Mouse (Mus musculus) liver, postnatal 0 days (tissue): ENCODE results near the gene 1700006A11Rik. TPM values are rescaled to one million over a fixed set of nuclear protein-coding genes. Genes with fewer than 3 reads are reported as not detected.

Experiments
- ATAC-seq: fragments of 200-750 bp; cut with Nextera tagmentation; 2 replicates; pipeline ENCODE4 v1.8.0; 2017; ENCODE audit warnings: mild to moderate bottlenecking, moderate library complexity
- DNase-seq: peaks from one replicate; pipeline ENCODE4 v3.0.0-alpha.2; 2016
- H3K27ac ChIP-seq: fragments of 300-500 bp; sonication (generic); 2 replicates; pipeline ENCODE4 v1.5.1; 2014; ENCODE audit warnings: antibody characterized with exemption, moderate library complexity, mild to moderate bottlenecking, low read depth
- H3K27me3 ChIP-seq: fragments of 300-500 bp; sonication (generic); 2 replicates; pipeline ENCODE4 v1.6.1; 2014; ENCODE audit warnings: low read length, control low read depth, mixed read lengths; ENCODE audit not compliant: insufficient read depth
- H3K36me3 ChIP-seq: fragments of 300-500 bp; sonication (generic); replicated peaks from 2 replicates; pipeline ENCODE4 v1.6.1; 2014; ENCODE audit warnings: mild to moderate bottlenecking, control low read depth, low read length, moderate library complexity, mixed read lengths; ENCODE audit not compliant: insufficient read depth
- H3K4me1 ChIP-seq: fragments of 300-500 bp; sonication (generic); 2 replicates; pipeline ENCODE4 v1.6.1; 2014; ENCODE audit warnings: antibody characterized with exemption, mild to moderate bottlenecking, control low read depth; ENCODE audit not compliant: insufficient read depth
- H3K4me2 ChIP-seq: fragments of 300-500 bp; sonication (generic); 2 replicates; pipeline ENCODE4 v1.6.1; 2014; ENCODE audit warnings: low read depth, mild to moderate bottlenecking, low read length, moderate library complexity, mixed read lengths
- H3K4me3 ChIP-seq: fragments of 300-500 bp; sonication (generic); 2 replicates; pipeline ENCODE4 v1.5.1; 2014; ENCODE audit warnings: low read depth, low read length
- H3K9ac ChIP-seq: fragments of 300-500 bp; sonication (generic); replicated peaks from 2 replicates; pipeline ENCODE4 v1.6.1; 2014; ENCODE audit warnings: mild to moderate bottlenecking, moderate library complexity
- H3K9me3 ChIP-seq: fragments of 300-500 bp; sonication (generic); 2 replicates; pipeline ENCODE4 v1.6.1; 2016; ENCODE audit warnings: mild to moderate bottlenecking, control low read depth, low read length, mixed read lengths
- CTCF ChIP-seq: sonication (generic); IDR thresholded peaks from 2 replicates; pipeline ENCODE4 v1.5.1; 2016; ENCODE audit warnings: antibody characterized with exemption, low read depth
- EP300 ChIP-seq: IDR thresholded peaks from 2 replicates; pipeline ENCODE4 v1.6.1; 2016; ENCODE audit warnings: antibody characterized with exemption, low read depth, mild to moderate bottlenecking
- WGBS: fragments of 180-500 bp; shearing (Covaris S2); extraction: QIAGEN DNeasy Blood & Tissue Kit; methylation state at CpG from one replicate; pipeline ENCODE4 v1.1.7; 2014; ENCODE audit not compliant: insufficient replicate concordance; 5-methylcytosine and 5-hydroxymethylcytosine counted together
- polyA plus RNA-seq: library from polyadenylated mRNA; unstranded; fragments of >200 nt; fragmentation: Nextera tagmentation; extraction: Ambion mirVana; gene quantifications from 2 replicates; pipeline ENCODE4 v1.2.1, GENCODE M21; 2015

1700006A11Rik gene
- polyA plus RNA-seq, 1 experiment from 2014 or later, result not detected

GRCm38 (mm10) chr3:124372031-124372430 lies 53.8 kb downstream of the 1700006A11Rik start:
- Histone ChIP-seq H3K27ac (no peak overlapping the region), H3K9me3 (no peaks in the 10 kb centered on the region), H3K4me3 (no peak overlapping the region), H3K9ac (no peak overlapping the region), H3K27me3 (no peaks in the 10 kb centered on the region), H3K36me3 (no peaks in the 10 kb centered on the region), H3K4me2 (no peak overlapping the region), H3K4me1 (no peaks in the 10 kb centered on the region)
- 79% methylated on average over 2 of the region's 2 CpGs for WGBS
- TF ChIP-seq CTCF (no peak), EP300 (no peak)
- ATAC-seq (no peak), DNase-seq (no peak)

GRCm38 (mm10) chr3:124357533-124357932 lies 68.3 kb downstream of the 1700006A11Rik start:
- TF ChIP-seq EP300 (no peak), CTCF (no peak)
- no peaks in the 10 kb centered on the region for H3K9me3 ChIP-seq

More at GRCm38 (mm10) chr3:124357533-124357932, 68.3 kb downstream of the 1700006A11Rik start:
- no peaks in the 10 kb centered on the region for H3K4me1 ChIP-seq
- WGBS, result 76% methylated on average over 3 of the region's 3 CpGs
- H3K4me2 ChIP-seq, result no peak overlapping the region
- ATAC-seq (no peak), DNase-seq (no peak)
- H3K27me3 ChIP-seq, result no peaks in the 10 kb centered on the region
- no peaks in the 10 kb centered on the region for H3K36me3 ChIP-seq
- H3K27ac ChIP-seq, result no peak overlapping the region
- no peak overlapping the region for H3K4me3 ChIP-seq
- no peak overlapping the region for H3K9ac ChIP-seq

Other genes starting within 250 kb of the 1700006A11Rik start
- 0.05 and 0.08 TPM in 2 replicates for gene Tram1l1, start 105.2 kb downstream of the 1700006A11Rik start, polyA plus RNA-seq
- not detected in 2 replicates for gene 1700003H04Rik, start 155.1 kb upstream of the 1700006A11Rik start, polyA plus RNA-seq